ENCODE assay signal across 10 mouse cellular contexts in genomic region chr12:79044668-79045067, GRCm38 (mm10). TPM values are rescaled to one million over a fixed set of nuclear protein-coding genes. Genes with fewer than 3 reads are reported as not detected.
A peak's percentile ranks its signal among the peaks of the same experiment; 100 is the strongest.
DNase-seq lines count a peak whose midpoint lies in the region; ATAC-seq lines count a peak whose summit lies in the region.
"Had no signal": no experiment of that assay in that cellular context is flagged by ENCODE, and none has a peak within 500 bp of the region (broad histone marks: within the 10 kb centered on the region; RNA-seq: fewer than 3 reads in every experiment).

No protein-coding gene starts in this region.

- H3K27ac ChIP-seq in kidney, embryonic 16.5 days (ENCODE audit: low read length), result no peak overlapping the region
- no peak overlapping the region for H3K27ac ChIP-seq in intestine, embryonic 15.5 days

- no peak for DNase-seq in kidney, adult 8-10 months
- peak; percentile 42 for DNase-seq in gastrocnemius, postnatal 10 days
- DNase-seq in heart, postnatal 25 days (ENCODE audit: low spot score), result peak; percentile 31
- DNase-seq in lung, postnatal 36 days, result peak; percentile 76
- DNase-seq in layer of hippocampus, postnatal 36 days, result no peak
- DNase-seq: layer of hippocampus, adult 9-11 months; thymus, postnatal 25 days had no signal

- H3K4me1 ChIP-seq in kidney, embryonic 16.5 days (ENCODE audit: insufficient read depth, low read length), result no peaks in the 10 kb centered on the region
- H3K4me1 ChIP-seq in intestine, embryonic 15.5 days (replicated peaks), result peaks cover 4% of the 10 kb centered on the region

- H3K27me3 ChIP-seq in kidney, embryonic 16.5 days (ENCODE audit: insufficient read depth, low read length), result no peaks in the 10 kb centered on the region
- H3K27me3 ChIP-seq in intestine, embryonic 15.5 days (replicated peaks), result no peaks in the 10 kb centered on the region

- intact Hi-C loops in heart, postnatal 25 days (cut with DNase I), result no loop called here

- ATAC-seq in kidney, embryonic 16.5 days (ENCODE audit: low FRiP score, low TSS enrichment), result peak; percentile 64
- ATAC-seq in inflammation-experienced regulatory T-cells, adult 6 months, result no peak
- ATAC-seq in intestine, embryonic 15.5 days, result no peak

- H3K9ac ChIP-seq in kidney, embryonic 16.5 days (replicated peaks; ENCODE audit: low read length), result no peak overlapping the region
- H3K9ac ChIP-seq in intestine, embryonic 15.5 days, result no peak overlapping the region

- H3K4me3 ChIP-seq in kidney, embryonic 16.5 days (ENCODE audit: low read length), result no peak overlapping the region
- no peak overlapping the region for H3K4me3 ChIP-seq in intestine, embryonic 15.5 days (replicated peaks)

- 38% methylated on average over 8 of the region's 8 CpGs for WGBS in kidney, embryonic 16.5 days
- 80% methylated on average over 8 of the region's 8 CpGs for WGBS in intestine, embryonic 15.5 days

- no peak overlapping the region for H3K4me2 ChIP-seq in kidney, embryonic 16.5 days (replicated peaks; ENCODE audit: low read depth, low read length)
- no peak overlapping the region for H3K4me2 ChIP-seq in intestine, embryonic 15.5 days (replicated peaks)

- H3K36me3 ChIP-seq in kidney, embryonic 16.5 days (ENCODE audit: insufficient read depth, low read length), result peaks cover 13% of the 10 kb centered on the region; the same call in 1 of the 2 replicates
- no peaks in the 10 kb centered on the region for H3K36me3 ChIP-seq in intestine, embryonic 15.5 days

- H3K9me3 ChIP-seq in kidney, embryonic 16.5 days (ENCODE audit: low read length), result no peaks in the 10 kb centered on the region
- no peaks in the 10 kb centered on the region for H3K9me3 ChIP-seq in intestine, embryonic 15.5 days

RNA-seq across cellular contexts. Expression of gene Plekhh1, which starts 15.7 kb away (rescaled TPM):
- 6.5 and 7.4 TPM in 2 replicates for polyA plus RNA-seq in kidney, embryonic 16.5 days (2015; fragmentation: Nextera tagmentation; extraction: Ambion mirVana)
- total RNA-seq in gastrocnemius, postnatal 10 days (2021), result 1 to 10 TPM; 1.3 to 1.4 TPM
- 1 to 10 TPM; 2.6 to 3.6 TPM for total RNA-seq in heart, postnatal 25 days (2021)
- polyA plus RNA-seq in inflammation-experienced regulatory T-cells, adult 6 months (2017; shearing (Covaris generic)), result under 1 TPM; 0.07 to 0.14 (median 0.09) TPM
- polyA plus RNA-seq in intestine, embryonic 15.5 days (2015; fragmentation: Nextera tagmentation; extraction: Ambion mirVana), result 6.8 and 7.3 TPM in 2 replicates
- 10 to 100 TPM; 16.9 to 22.1 TPM for total RNA-seq in layer of hippocampus, postnatal 36 days (2021)

RNA-seq across cellular contexts. Expression of gene Tmem229b, which starts 37.2 kb away (rescaled TPM):
- 4.7 and 5.3 TPM in 2 replicates for polyA plus RNA-seq in kidney, embryonic 16.5 days (2015; fragmentation: Nextera tagmentation; extraction: Ambion mirVana)
- 1 to 10 TPM; 8.5 to 9.5 TPM for total RNA-seq in gastrocnemius, postnatal 10 days (2021)
- 1 to 10 TPM; 3.8 to 5.0 TPM for total RNA-seq in heart, postnatal 25 days (2021)
- polyA plus RNA-seq in inflammation-experienced regulatory T-cells, adult 6 months (2017; shearing (Covaris generic)), result 10 to 100 TPM; 29.6 to 43.9 (median 34.4) TPM
- polyA plus RNA-seq in intestine, embryonic 15.5 days (2015; fragmentation: Nextera tagmentation; extraction: Ambion mirVana), result 5.0 and 5.2 TPM in 2 replicates
- total RNA-seq in layer of hippocampus, postnatal 36 days (2021), result 10 to 100 TPM; 28.0 to 28.9 TPM

RNA-seq across cellular contexts. Expression of gene Pigh, which starts 44.8 kb away (rescaled TPM):
- 35.6 and 36.6 TPM in 2 replicates for polyA plus RNA-seq in kidney, embryonic 16.5 days (2015; fragmentation: Nextera tagmentation; extraction: Ambion mirVana)
- total RNA-seq in gastrocnemius, postnatal 10 days (2021), result 1 to 10 TPM; 2.8 to 3.1 TPM
- 1 to 10 TPM; 3.8 to 4.0 TPM for total RNA-seq in heart, postnatal 25 days (2021)
- polyA plus RNA-seq in inflammation-experienced regulatory T-cells, adult 6 months (2017; shearing (Covaris generic)), result 10 to 100 TPM; 24.0 to 33.4 (median 31.1) TPM
- 25.4 and 26.0 TPM in 2 replicates for polyA plus RNA-seq in intestine, embryonic 15.5 days (2015; fragmentation: Nextera tagmentation; extraction: Ambion mirVana)
- total RNA-seq in layer of hippocampus, postnatal 36 days (2021), result 10 to 100 TPM; 11.2 to 11.7 TPM

Comparison
In these comparisons a context has a peak if more than half of its experiments do, and no peak if none do; other contexts are left out.
1. DNase-seq: peak in gastrocnemius, postnatal 10 days (single experiment), heart, postnatal 25 days (single experiment) and lung, postnatal 36 days (single experiment); none in kidney, adult 8-10 months (0 of 2) and layer of hippocampus, postnatal 36 days (0 of 2).